Mouse (Mus musculus): ENCODE data around the gene Mars. TPM values are rescaled to one million over a fixed set of nuclear protein-coding genes. Genes with fewer than 3 reads are reported as not detected.

Mars gene
- total RNA-seq (2014; rRNA removed; ENCODE audit: low replicate concordance) = 48.9 and 68.9 TPM in 2 replicates
- 62.4 and 64.6 TPM in 2 replicates for polyA plus RNA-seq (2015; fragmentation: Nextera tagmentation; extraction: Ambion mirVana)

- no peaks in the 10 kb centered on the region for H3K27me3 ChIP-seq (ENCODE audit: control insufficient read depth, insufficient read depth, low read length)
- DNase-seq (ENCODE audit: low spot score) (peak; percentile 98), ATAC-seq (ENCODE audit: insufficient read depth, low read depth) (peak; percentile 96)
- no peaks in the 10 kb centered on the region for H3K9me3 ChIP-seq (replicated peaks; ENCODE audit: control insufficient read depth, low read length)
- H3K4me2 ChIP-seq (ENCODE audit: low read depth, low read length) = peak within 1 kb of the TSS; percentile 85
- H3K36me3 ChIP-seq (replicated peaks; ENCODE audit: control insufficient read depth, insufficient read depth, low read length) = peaks cover 22% of the 10 kb centered on the region
- peak within 1 kb of the TSS; percentile 70 for H3K27ac ChIP-seq (ENCODE audit: low read depth)
- under 1% methylated on average over 65 of the region's 65 CpGs for WGBS
- peak within 1 kb of the TSS; percentile 81 for H3K9ac ChIP-seq (replicated peaks; ENCODE audit: low read depth, low read length)
- H3K4me3 ChIP-seq (ENCODE audit: low read depth, low read length) = peak within 1 kb of the TSS; percentile 83
- H3K4me1 ChIP-seq (ENCODE audit: control insufficient read depth, insufficient read depth) = peaks cover 3% of the 10 kb centered on the region; the same call in 1 of the 2 replicates
- 0 out of 2 replicates have a peak, but pooled peaks have one; percentile 1 for TF ChIP-seq CTCF (IDR thresholded peaks at IDR 0.05; ENCODE audit: low read depth)
- 0 out of 2 replicates have a peak, but pooled peaks have one; percentile 52 for TF ChIP-seq EP300 (IDR thresholded peaks at IDR 0.05; ENCODE audit: low read depth)
Observed at GRCm38 (mm10) chr10:127311476-127312355, at the start of gene Mars. Gene Mars, minus strand, starts transcription at chr10:127311786.

- Histone ChIP-seq H3K4me3 (ENCODE audit: low read depth, low read length) (no peak overlapping the region), H3K27ac (ENCODE audit: low read depth) (no peak overlapping the region), H3K4me1 (ENCODE audit: control insufficient read depth, insufficient read depth) (no peaks in the 10 kb centered on the region), H3K9me3 (replicated peaks; ENCODE audit: control insufficient read depth, low read length) (no peaks in the 10 kb centered on the region), H3K36me3 (replicated peaks; ENCODE audit: control insufficient read depth, insufficient read depth, low read length) (no peaks in the 10 kb centered on the region), H3K9ac (replicated peaks; ENCODE audit: low read depth, low read length) (no peak overlapping the region), H3K27me3 (ENCODE audit: control insufficient read depth, insufficient read depth, low read length) (no peaks in the 10 kb centered on the region), H3K4me2 (ENCODE audit: low read depth, low read length) (no peak overlapping the region)
- 75% methylated on average over 3 of the region's 3 CpGs for WGBS
- no peak for ATAC-seq (ENCODE audit: insufficient read depth, low read depth)
- no peak for DNase-seq (ENCODE audit: low spot score)
- TF ChIP-seq EP300 (IDR thresholded peaks at IDR 0.05; ENCODE audit: low read depth) (no peak), CTCF (IDR thresholded peaks at IDR 0.05; ENCODE audit: low read depth) (no peak)
Observed at GRCm38 (mm10) chr10:127360714-127361113, 49.1 kb upstream of the Mars start.

DNA sequence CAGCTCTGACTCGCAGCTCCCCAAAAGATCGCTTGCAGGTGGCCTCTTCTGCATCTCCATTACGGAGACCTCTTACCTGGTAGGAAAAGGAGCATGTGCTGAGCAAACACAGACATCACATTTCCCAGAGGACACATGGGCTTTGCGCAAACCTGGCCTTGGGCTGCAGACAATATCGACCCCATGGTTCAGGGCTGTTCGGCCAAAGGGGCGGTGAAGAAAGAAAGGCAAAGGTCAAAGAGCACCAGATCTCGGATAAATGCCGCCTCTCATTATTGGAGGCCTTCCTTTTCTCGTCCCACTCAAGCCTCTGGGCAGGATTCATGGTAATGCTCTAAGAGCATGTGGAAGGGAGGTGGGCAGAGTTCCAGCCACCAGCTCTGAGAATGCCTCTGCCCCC, 43.8 kb upstream of the Mars start:
- no peak for DNase-seq (ENCODE audit: low spot score)
- no peak for TF ChIP-seq EP300 (IDR thresholded peaks at IDR 0.05; ENCODE audit: low read depth)
- TF ChIP-seq CTCF (IDR thresholded peaks at IDR 0.05; ENCODE audit: low read depth) = no peak
- H3K4me2 ChIP-seq (ENCODE audit: low read depth, low read length) = no peak overlapping the region
- H3K9me3 ChIP-seq (replicated peaks; ENCODE audit: control insufficient read depth, low read length) = no peaks in the 10 kb centered on the region
- H3K9ac ChIP-seq (replicated peaks; ENCODE audit: low read depth, low read length) = no peak overlapping the region
- no peak overlapping the region for H3K27ac ChIP-seq (ENCODE audit: low read depth)
- no peaks in the 10 kb centered on the region for H3K27me3 ChIP-seq (ENCODE audit: control insufficient read depth, insufficient read depth, low read length)
- 0 out of 2 replicates have a peak, but pooled peaks cover 7% of the 10 kb centered on the region for H3K4me1 ChIP-seq (ENCODE audit: control insufficient read depth, insufficient read depth)
- WGBS = 76% methylated on average over 10 of the region's 10 CpGs
- no peak for ATAC-seq (ENCODE audit: insufficient read depth, low read depth)
- no peaks in the 10 kb centered on the region for H3K36me3 ChIP-seq (replicated peaks; ENCODE audit: control insufficient read depth, insufficient read depth, low read length)
- H3K4me3 ChIP-seq (ENCODE audit: low read depth, low read length) = no peak overlapping the region

- 57% methylated on average over 18 of the region's 18 CpGs for WGBS
- TF ChIP-seq EP300 (IDR thresholded peaks at IDR 0.05; ENCODE audit: low read depth) = no peak
- peak; percentile 61 for TF ChIP-seq CTCF (IDR thresholded peaks at IDR 0.05; ENCODE audit: low read depth)
- ATAC-seq (ENCODE audit: insufficient read depth, low read depth) = peak; percentile 65
Observed at GRCm38 (mm10) chr10:127353909-127354895, 42.6 kb upstream of the Mars start, which contains the start of gene Inhbe. Gene Inhbe, minus strand, starts transcription at chr10:127354411.

DNA sequence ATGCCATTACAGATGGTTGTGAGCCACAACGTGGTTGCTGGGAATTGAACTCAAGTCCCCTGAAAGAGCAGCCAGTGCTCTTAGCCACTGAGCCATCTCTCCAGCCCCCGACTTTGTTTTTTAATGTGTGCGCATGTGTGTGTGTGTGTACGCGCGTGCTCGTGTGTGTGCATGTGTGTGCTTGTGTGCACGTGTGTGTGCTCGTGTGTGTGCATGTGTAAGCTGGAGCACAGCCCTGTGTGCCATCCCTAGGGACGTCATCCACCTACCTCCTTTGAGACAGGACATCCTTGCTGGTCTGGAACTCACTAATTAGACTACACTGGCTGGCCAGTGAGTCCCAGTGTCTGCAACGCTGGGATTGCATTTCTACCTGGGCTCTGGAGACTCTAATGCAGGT, 41.2 kb upstream of the Mars start:
- DNase-seq (ENCODE audit: low spot score) = no peak
- Histone ChIP-seq H3K27ac (ENCODE audit: low read depth) (no peak overlapping the region), H3K4me2 (ENCODE audit: low read depth, low read length) (no peak overlapping the region), H3K36me3 (replicated peaks; ENCODE audit: control insufficient read depth, insufficient read depth, low read length) (no peaks in the 10 kb centered on the region), H3K9me3 (replicated peaks; ENCODE audit: control insufficient read depth, low read length) (no peaks in the 10 kb centered on the region), H3K4me1 (ENCODE audit: control insufficient read depth, insufficient read depth) (0 out of 2 replicates have a peak, but pooled peaks cover 7% of the 10 kb centered on the region), H3K27me3 (ENCODE audit: control insufficient read depth, insufficient read depth, low read length) (no peaks in the 10 kb centered on the region), H3K4me3 (ENCODE audit: low read depth, low read length) (no peak overlapping the region), H3K9ac (replicated peaks; ENCODE audit: low read depth, low read length) (no peak overlapping the region)
- 83% methylated on average over 11 of the region's 11 CpGs for WGBS
- TF ChIP-seq EP300 (IDR thresholded peaks at IDR 0.05; ENCODE audit: low read depth) (no peak), CTCF (IDR thresholded peaks at IDR 0.05; ENCODE audit: low read depth) (no peak)
- no peak for ATAC-seq (ENCODE audit: insufficient read depth, low read depth)

More at GRCm38 (mm10) chr10:127353909-127354895, 42.6 kb upstream of the Mars start, which contains the start of gene Inhbe:
- Histone ChIP-seq H3K4me2 (ENCODE audit: low read depth, low read length) (peak within 1 kb of the TSS; percentile 25; the same call in 1 of the 2 replicates), H3K27me3 (ENCODE audit: control insufficient read depth, insufficient read depth, low read length) (no peaks in the 10 kb centered on the region), H3K27ac (ENCODE audit: low read depth) (peak within 1 kb of the TSS; percentile 53; the same call in 1 of the 2 replicates), H3K9me3 (replicated peaks; ENCODE audit: control insufficient read depth, low read length) (no peaks in the 10 kb centered on the region), H3K4me3 (ENCODE audit: low read depth, low read length) (no peak within 1 kb of the TSS), H3K4me1 (ENCODE audit: control insufficient read depth, insufficient read depth) (0 out of 2 replicates have a peak, but pooled peaks cover 7% of the 10 kb centered on the region), H3K9ac (replicated peaks; ENCODE audit: low read depth, low read length) (no peak within 1 kb of the TSS), H3K36me3 (replicated peaks; ENCODE audit: control insufficient read depth, insufficient read depth, low read length) (no peaks in the 10 kb centered on the region)
- peak; percentile 57 for DNase-seq (ENCODE audit: low spot score)
